Mouse (Mus musculus) heart, postnatal 36 days (tissue): Measurements from ENCODE around the gene Ssh2. TPM values are rescaled to one million over a fixed set of nuclear protein-coding genes. Genes with fewer than 3 reads are reported as not detected.
A peak's percentile ranks its signal among the peaks of the same experiment; 100 is the strongest.

Source experiments
- DNase-seq, 2 experiments: peaks; one replicate each; pipeline ENCODE4 v3.0.0; 2021 to 2022
- intact Hi-C: fragments of 180-260 bp; cut with DNase I; formaldehyde crosslinking; loops from one replicate; pipeline ENCODE4 v1.15.1; 2025
- total RNA-seq, 2 experiments: library from RNA; stranded (reverse); gene quantifications; 2 replicates each; pipeline ENCODE4 v1.2.3; 2021

The Ssh2 gene
- total RNA-seq, 2 experiments from 2014 or later = 78.2 to 96.2 TPM

DNA sequence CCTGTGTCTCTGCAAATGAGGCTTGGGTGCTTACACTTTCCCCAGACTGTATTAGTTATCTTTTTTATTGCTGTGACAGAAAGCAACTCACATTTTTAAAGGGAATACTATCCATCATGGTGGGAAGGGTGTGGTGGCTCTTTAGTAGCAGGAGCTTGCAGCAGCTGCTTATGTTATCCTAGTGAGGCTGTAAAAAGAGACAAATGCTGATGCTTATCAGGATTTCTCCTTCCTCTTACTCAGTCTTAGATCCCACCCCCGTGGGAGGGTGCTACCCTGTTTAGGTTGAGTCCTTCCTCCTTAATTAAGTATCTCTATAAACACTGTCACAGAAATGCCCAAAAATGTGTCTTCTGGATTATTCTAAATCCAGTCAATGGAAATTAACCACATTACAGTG lies 105.1 kb downstream of the Ssh2 start:
- DNase-seq = no peak
- intact Hi-C loops = no loop called here

DNA sequence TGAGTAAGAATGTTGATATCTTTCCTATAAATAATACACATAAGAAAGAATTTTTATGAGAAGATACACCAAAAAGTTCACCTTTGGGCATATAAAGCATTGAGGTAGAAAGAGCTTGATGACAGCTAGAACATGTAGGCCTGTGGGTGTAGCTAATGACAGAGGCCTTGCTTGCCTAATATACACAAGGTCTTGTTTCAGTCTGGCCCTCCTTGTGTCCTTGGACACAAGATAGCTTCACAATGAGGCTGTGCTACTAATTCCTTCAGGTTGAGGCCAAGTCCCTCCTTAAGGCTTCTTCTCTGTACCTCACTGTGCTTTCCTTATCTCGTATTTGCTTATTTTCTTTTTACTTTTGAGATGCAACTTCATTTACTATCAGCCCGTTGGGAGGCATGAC lies 114.4 kb downstream of the Ssh2 start:
- no peak for DNase-seq

GRCm38 (mm10) chr11:77347273-77347672 lies 131.2 kb downstream of the Ssh2 start:
- intact Hi-C loops = loop anchor here (5.0 kb wide), 2 partner anchors 40 to 75 kb away; no protein-coding TSS in a partner anchor
- no peak for DNase-seq

More for the DNA sequence above, 114.4 kb downstream of the Ssh2 start:
- intact Hi-C loops = no loop called here

DNA sequence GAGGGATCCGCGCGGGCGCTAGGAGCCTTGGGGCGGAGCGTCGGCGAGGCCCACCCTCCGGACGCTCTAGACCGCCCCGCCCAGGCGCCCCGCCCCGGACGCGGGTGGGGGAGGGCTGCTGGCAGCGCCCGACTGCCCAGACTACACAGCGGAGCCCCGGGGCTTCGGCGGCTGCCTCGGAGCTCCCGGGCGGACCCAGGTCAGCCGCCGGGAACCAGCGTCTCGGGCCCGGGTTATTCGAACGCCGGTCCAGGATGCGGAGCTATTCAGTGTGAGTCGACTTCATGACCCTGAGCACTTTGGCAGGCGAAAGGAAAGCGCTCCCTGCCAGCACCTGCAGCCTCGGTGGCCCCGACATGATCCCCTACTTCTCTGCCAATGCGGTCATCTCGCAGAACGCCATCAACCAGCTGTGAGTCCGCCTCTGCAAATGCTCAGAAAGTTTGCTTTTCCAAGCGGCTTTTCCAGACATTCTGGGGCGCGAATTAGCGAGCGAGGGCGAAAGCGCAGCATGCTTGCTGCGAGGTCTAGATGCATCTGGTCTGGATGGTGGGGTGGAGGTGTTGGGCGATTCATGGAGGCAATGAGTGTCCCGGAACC lies 132.2 kb downstream of the Ssh2 start:
- peak; percentile 97 to 98 for DNase-seq
- intact Hi-C loops = loop anchor here (2.0 to 5.0 kb wide), 5 partner anchors 21 to 93 kb away; no protein-coding TSS in a partner anchor

GRCm38 (mm10) chr11:77348985-77349384 lies 132.9 kb downstream of the Ssh2 start:
- DNase-seq = no peak
- intact Hi-C loops = loop anchor here (2.0 to 5.0 kb wide), 5 partner anchors 20 to 92 kb away; no protein-coding TSS in a partner anchor

DNA sequence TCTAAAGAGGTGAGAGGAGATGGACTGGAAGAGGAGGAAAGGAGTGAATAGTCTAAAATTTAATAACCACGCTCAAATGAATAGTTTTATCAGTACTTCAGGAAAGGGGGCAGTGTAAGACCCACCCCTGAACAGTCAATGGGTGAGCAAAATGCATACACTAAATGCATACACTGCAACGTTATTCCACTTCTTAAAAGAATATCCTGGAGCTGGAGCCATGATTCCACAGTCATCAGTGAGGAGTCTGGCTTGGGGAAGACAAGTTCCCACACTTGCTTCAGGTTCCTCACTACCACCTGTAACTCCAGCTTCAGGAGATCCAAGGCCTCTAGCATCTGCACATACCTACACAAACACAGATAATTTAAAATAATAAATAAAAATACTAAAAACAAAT lies 133.6 kb downstream of the Ssh2 start:
- DNase-seq = no peak
- intact Hi-C loops = loop anchor here (2.0 to 5.0 kb wide), 5 partner anchors 19 to 91 kb away; no protein-coding TSS in a partner anchor

DNA sequence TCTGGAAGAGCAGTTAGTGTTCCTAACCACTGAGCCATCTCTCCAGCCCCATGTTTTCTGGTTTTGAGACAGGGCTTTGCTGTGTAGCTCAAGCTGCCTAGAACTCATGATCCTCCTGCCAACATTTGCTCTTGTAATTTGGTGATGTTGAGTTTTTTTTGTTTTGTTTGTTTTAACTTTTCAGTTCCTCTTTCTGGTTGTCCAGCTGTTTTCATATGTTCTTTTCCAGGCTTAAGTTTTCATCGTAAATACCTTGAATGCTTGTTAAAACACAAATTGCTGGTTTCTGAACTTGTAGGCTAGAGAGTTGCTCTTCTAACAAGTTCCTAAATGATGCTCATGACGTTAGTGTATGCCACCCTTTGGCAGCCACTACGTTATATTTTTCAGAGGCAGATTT lies 139.0 kb downstream of the Ssh2 start:
- intact Hi-C loops = no loop called here

GRCm38 (mm10) chr11:77357839-77358238 lies 141.8 kb downstream of the Ssh2 start:
- intact Hi-C loops = no loop called here
- no peak for DNase-seq

More for the DNA sequence above, 139.0 kb downstream of the Ssh2 start:
- DNase-seq = no peak

DNA sequence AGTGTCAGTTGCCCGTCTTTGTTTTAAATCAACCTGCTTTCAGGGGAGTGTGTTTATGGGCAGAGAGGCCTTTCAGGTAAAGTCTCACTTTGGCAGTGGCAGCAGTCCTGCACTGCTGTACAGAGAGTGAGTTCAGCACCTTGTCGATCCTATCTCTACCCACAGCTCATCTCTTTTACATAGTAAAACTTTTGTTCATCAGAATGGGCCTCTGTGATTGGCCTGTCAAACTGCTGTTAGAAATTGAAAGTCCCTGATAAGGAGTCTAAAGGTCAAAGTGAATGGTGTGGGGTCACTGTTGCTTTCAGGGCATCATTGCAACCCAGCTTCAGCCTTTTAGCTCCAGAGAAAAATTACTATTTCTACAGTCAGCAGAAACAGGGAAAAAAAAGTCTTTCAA lies 147.4 kb downstream of the Ssh2 start:
- intact Hi-C loops = no loop called here
- DNase-seq = no peak

DNA sequence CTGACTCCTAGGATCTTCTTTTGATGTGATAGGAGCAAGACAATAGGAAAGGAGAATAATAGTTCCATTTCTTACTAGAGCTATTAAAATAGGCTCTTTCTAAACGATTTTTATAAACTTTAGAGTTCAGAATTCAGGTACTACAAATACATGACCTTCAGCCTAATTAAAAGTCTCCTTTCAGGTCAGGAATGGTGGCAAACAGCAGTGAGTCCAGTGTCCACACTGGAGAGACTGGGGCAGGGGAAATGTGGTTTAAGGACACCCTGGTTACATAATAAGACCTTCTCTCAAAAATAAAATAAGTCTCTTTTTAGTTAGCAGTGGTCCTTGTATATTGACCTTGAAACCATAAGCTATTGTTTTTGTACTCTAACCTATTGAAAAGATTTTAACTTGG lies 148.3 kb downstream of the Ssh2 start:
- no peak for DNase-seq
- intact Hi-C loops = no loop called here

DNA sequence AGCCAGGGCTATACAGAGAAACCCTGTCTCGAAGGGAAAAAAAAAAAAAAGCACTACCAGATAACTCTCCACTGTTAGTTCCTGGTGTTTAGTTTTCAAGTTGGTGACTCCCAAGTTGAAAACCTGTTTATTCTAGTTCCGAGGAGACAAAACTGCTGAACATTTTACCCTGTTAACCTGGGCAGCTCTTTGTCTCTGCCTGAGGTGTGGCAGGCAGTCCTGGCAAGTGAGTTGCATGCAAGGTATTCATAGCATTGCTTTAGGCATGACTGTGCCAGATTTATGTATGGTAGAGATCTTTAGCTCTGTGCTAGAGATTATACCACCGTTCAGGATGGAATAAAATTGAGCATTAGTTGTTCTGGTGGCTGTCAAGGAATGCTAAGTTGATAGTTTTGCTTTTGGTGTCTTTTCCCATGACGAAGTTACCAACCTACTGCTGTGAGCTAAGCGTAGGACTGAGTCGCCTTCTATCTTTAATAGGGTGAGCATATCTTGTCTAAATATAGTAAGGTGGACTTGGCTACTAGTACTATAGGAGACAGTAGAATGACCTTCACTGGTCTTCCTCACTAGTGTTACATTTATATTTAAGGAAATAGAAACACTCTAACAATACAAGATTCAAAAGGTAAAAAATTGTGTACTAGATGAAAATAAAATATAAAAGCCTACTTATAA lies 149.8 kb downstream of the Ssh2 start:
- DNase-seq = no peak
- intact Hi-C loops = loop anchor here (5.0 kb wide), 1 partner anchor 76 kb away; no protein-coding TSS in a partner anchor

DNA sequence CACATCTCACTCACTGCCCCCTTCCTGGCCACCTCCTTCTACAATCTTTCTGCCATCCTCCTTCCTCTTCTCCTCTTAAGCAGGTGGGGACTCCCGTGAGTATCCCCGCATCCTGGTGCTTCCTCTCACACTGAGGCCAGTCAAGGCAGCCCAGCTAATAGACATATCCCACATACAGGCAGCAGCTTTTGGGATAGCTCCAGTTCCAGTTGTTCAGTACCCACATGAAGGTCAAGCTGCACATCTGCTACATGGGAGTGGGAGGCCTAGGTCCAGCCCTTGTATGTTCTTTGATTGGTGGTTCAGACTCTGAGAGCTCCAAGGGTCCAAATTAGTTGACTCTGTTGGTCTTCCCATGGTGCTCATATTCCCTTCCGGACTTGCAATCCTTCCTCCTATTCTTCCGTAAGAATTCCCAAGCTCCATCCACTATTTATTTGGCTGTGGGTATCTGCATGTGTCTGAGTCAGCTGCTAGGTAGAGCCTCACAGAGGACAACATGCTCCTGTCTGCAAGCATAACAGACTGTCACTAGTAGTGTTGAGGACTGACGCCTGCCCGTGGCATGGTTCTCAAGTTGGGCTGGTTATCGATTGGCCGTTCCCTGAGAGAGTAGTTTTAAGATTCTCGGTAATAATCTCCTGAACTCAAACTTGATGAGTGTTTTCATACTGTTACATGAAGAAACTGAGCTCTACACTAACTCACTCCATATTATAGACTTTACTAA lies 151.6 kb downstream of the Ssh2 start:
- no peak for DNase-seq
- intact Hi-C loops = loop anchor here (2.0 to 5.0 kb wide), 3 partner anchors 15 to 75 kb away; no protein-coding TSS in a partner anchor

GRCm38 (mm10) chr11:77369188-77369840 lies 153.2 kb downstream of the Ssh2 start:
- intact Hi-C loops = loop anchor here (2.0 to 5.0 kb wide), 3 partner anchors 13 to 73 kb away; no protein-coding TSS in a partner anchor

DNA sequence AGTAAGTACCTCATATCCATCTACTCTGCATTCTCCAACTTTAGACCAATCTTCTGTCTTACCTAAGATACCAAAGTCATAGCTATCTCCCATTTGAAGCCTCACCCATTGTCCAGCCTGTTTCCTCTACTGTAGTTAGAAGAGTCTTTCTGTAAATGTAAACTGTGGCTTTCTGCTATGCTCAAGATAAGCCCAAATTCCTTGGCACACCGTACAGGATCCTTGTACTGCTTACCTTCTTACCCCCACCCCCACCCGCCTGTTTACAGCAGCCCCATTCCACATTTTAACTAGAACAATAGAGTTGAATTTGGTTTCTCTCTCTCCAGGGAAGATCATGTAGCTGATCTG lies 153.7 kb downstream of the Ssh2 start:
- DNase-seq = no peak
- intact Hi-C loops = loop anchor here (2.0 to 5.0 kb wide), 3 partner anchors 13 to 72 kb away; no protein-coding TSS in a partner anchor

More at GRCm38 (mm10) chr11:77369188-77369840, 153.2 kb downstream of the Ssh2 start:
- DNase-seq = no peak

DNA sequence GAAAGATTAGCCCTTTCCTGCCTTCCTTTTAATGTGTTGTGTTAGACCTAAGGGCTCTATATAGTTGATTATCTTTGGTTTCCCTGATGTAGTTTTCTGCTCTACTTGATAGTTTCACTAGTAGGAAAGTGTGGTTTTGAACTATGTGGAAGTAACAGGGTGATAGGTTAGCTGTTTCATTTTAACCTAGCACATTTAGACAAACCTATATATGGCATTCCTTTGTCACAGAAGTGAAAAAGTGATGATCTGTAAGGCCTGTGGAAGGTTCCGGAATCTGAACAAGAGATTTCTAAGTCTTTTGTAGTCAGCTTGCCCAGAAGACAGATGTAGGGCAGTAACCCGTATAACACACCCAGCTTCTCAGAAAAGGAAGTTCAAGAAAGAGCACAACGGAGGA lies 155.0 kb downstream of the Ssh2 start:
- no peak for DNase-seq
- intact Hi-C loops = no loop called here

DNA sequence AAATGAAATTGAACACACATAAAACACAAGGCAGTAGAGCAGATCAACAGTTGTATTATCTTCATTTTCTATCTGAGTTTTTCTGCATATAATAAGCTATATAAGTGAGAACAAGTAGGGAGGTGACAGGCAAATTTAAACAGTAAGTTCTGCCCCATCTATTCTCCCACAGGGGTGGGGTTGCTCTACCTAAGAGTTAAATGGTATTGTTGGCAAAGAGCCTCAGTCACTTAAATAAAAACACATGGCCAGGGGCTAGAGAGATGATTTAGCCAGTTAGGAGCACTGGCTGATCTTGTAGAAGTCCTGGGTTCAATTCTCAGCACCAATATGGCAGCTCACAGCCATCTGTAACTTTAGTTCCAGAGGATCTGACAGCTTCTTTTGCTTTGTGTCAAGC lies 155.6 kb downstream of the Ssh2 start:
- DNase-seq = no peak
- intact Hi-C loops = no loop called here

DNA sequence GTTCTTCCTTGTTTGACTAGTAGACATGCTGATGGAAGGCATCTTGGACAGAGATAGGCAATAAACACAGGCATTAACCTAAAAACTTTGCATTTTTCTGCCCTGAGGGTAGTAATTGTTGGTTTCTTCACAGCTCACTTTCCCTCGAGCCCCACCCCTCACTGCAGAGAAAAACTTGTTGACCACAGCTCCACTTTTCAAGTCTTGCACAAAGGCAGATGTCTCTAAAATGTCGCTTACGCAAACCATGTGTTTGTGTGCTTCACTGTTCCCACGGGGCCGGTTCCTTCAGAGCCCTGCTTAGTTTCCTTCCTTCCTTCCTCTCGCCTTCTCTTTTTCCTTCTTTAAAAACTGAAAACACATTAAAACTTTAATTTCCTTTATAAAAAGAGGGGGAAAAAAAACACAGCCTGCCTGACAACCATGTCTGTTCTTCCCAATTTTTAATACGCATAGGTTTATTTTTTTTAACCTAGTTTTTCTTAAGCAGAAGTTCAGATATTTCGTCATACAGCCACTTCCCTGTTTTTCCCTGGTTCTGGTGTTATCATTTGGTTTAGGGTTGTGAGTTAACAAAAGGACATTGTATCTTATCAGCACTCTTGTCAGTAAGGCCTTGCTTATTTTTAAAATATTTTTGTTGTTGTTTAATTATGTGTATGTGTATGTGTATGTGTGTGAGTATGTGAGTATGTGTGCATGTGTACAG lies 156.3 kb downstream of the Ssh2 start:
- peak; percentile 60 to 64 for DNase-seq
- intact Hi-C loops = no loop called here

- intact Hi-C loops = no loop called here
- no peak for DNase-seq
Measured at GRCm38 (mm10) chr11:77378622-77379021, 162.5 kb downstream of the Ssh2 start.

GRCm38 (mm10) chr11:77381174-77381573 lies 165.1 kb downstream of the Ssh2 start:
- no peak for DNase-seq
- intact Hi-C loops = no loop called here

DNA sequence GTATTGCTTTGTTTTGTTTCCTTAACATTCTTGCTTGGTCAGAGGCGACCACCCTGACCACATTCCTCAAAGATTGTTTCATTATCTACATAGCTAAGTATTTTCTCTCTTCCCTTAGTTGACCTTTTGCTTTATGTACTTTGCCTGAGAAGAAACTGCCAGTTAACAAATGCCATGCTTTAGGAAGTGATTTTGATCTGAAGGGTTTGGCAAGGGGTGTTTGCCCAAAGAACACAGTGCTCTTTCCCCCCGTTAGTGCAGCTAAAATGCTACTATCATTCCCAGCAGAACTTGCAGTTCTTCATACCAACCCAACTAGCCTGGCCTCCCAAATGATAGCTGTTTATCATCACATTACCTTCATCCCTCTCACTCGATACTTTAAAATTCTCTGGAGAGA lies 168.1 kb downstream of the Ssh2 start:
- DNase-seq = no peak
- intact Hi-C loops = no loop called here
